Mouse (Mus musculus): ENCODE results near the gene Hoxd12. TPM values are rescaled to one million over a fixed set of nuclear protein-coding genes. Genes with fewer than 3 reads are reported as not detected.

Hoxd12 gene
- polyA plus RNA-seq, 1 experiment from 2014 or later = not detected

- WGBS = 14% methylated on average over 17 of the region's 17 CpGs
- peaks cover 98% of the 10 kb centered on the region for H3K27me3 ChIP-seq
- H3K9ac ChIP-seq = no peak overlapping the region
- H3K4me1 ChIP-seq (replicated peaks) = peaks cover 28% of the 10 kb centered on the region
- no peak overlapping the region for H3K4me2 ChIP-seq
- no peak overlapping the region for H3K4me3 ChIP-seq
- H3K9me3 ChIP-seq (replicated peaks) = no peaks in the 10 kb centered on the region
- no peak for ATAC-seq (replicated peaks; ENCODE audit: insufficient number of reproducible peaks, insufficient read depth, low FRiP score, low read depth)
- no peak overlapping the region for H3K27ac ChIP-seq
- no peaks in the 10 kb centered on the region for H3K36me3 ChIP-seq
These were observed 27.4 kb downstream of the Hoxd12 start for GRCm38 (mm10) chr2:74701949-74702819.

- Histone ChIP-seq H3K27ac (no peak overlapping the region), H3K4me3 (no peak overlapping the region), H3K9me3 (replicated peaks) (no peaks in the 10 kb centered on the region), H3K27me3 (peaks cover 98% of the 10 kb centered on the region), H3K9ac (no peak overlapping the region), H3K4me1 (replicated peaks) (peaks cover 24% of the 10 kb centered on the region), H3K4me2 (no peak overlapping the region), H3K36me3 (no peaks in the 10 kb centered on the region)
- WGBS = 31% methylated on average over 6 of the region's 6 CpGs
- no peak for ATAC-seq (replicated peaks; ENCODE audit: insufficient number of reproducible peaks, insufficient read depth, low FRiP score, low read depth)
These were observed 28.0 kb downstream of the Hoxd12 start for GRCm38 (mm10) chr2:74702820-74703219.

- no peaks in the 10 kb centered on the region for H3K36me3 ChIP-seq
- H3K9ac ChIP-seq = no peak overlapping the region
- no peak overlapping the region for H3K4me3 ChIP-seq
- ATAC-seq (replicated peaks; ENCODE audit: insufficient number of reproducible peaks, insufficient read depth, low FRiP score, low read depth) = no peak
- H3K4me1 ChIP-seq (replicated peaks) = peaks cover 19% of the 10 kb centered on the region
- 16% methylated on average over 10 of the region's 10 CpGs for WGBS
- H3K27me3 ChIP-seq = peaks cover 98% of the 10 kb centered on the region
- H3K27ac ChIP-seq = no peak overlapping the region
- H3K9me3 ChIP-seq (replicated peaks) = no peaks in the 10 kb centered on the region
- no peak overlapping the region for H3K4me2 ChIP-seq
These were observed 28.5 kb downstream of the Hoxd12 start for GRCm38 (mm10) chr2:74703317-74703716.

- no peak overlapping the region for H3K27ac ChIP-seq
- WGBS = 6% methylated on average over 26 of the region's 26 CpGs
- H3K4me3 ChIP-seq = peak overlapping the region; percentile 53; the same call in 1 of the 2 replicates
- no peak overlapping the region for H3K9ac ChIP-seq
- H3K36me3 ChIP-seq = no peaks in the 10 kb centered on the region
- peaks cover 98% of the 10 kb centered on the region for H3K27me3 ChIP-seq
- H3K4me2 ChIP-seq = 0 out of 2 replicates have a peak overlapping the region, but pooled peaks have one; percentile 90
- peaks cover 14% of the 10 kb centered on the region for H3K4me1 ChIP-seq (replicated peaks)
- no peak for ATAC-seq (replicated peaks; ENCODE audit: insufficient number of reproducible peaks, insufficient read depth, low FRiP score, low read depth)
- no peaks in the 10 kb centered on the region for H3K9me3 ChIP-seq (replicated peaks)
These were observed 29.0 kb downstream of the Hoxd12 start for GRCm38 (mm10) chr2:74703720-74704392.

- no peak for ATAC-seq (replicated peaks; ENCODE audit: insufficient number of reproducible peaks, insufficient read depth, low FRiP score, low read depth)
- peak within 1 kb of the TSS; percentile 53 for H3K4me3 ChIP-seq
- H3K27me3 ChIP-seq = peaks cover 98% of the 10 kb centered on the region
- peak within 1 kb of the TSS; percentile 46 for H3K9ac ChIP-seq
- H3K4me1 ChIP-seq (replicated peaks) = peaks cover 14% of the 10 kb centered on the region
- peak within 1 kb of the TSS; percentile 90 for H3K4me2 ChIP-seq
- WGBS = under 1% methylated on average over 40 of the region's 52 CpGs
- H3K27ac ChIP-seq = no peak within 1 kb of the TSS
- H3K36me3 ChIP-seq = no peaks in the 10 kb centered on the region
- no peaks in the 10 kb centered on the region for H3K9me3 ChIP-seq (replicated peaks)
These were observed 29.7 kb downstream of the Hoxd12 start, which contains the start of gene Hoxd8 for GRCm38 (mm10) chr2:74704393-74704998. Gene Hoxd8 (plus strand): TSS chr2:74704615.

GRCm38 (mm10) chr2:74704999-74705466 is 30.2 kb downstream of the Hoxd12 start:
- Histone ChIP-seq H3K36me3 (no peaks in the 10 kb centered on the region), H3K9ac (peak overlapping the region; percentile 46), H3K27ac (no peak overlapping the region), H3K4me2 (peak overlapping the region; percentile 90), H3K9me3 (replicated peaks) (no peaks in the 10 kb centered on the region), H3K4me3 (peak overlapping the region; percentile 53), H3K4me1 (replicated peaks) (peaks cover 14% of the 10 kb centered on the region), H3K27me3 (peaks cover 98% of the 10 kb centered on the region)
- under 1% methylated on average over 33 of the region's 66 CpGs for WGBS
- peak; percentile 47; the same call in 1 of the 2 replicates for ATAC-seq (replicated peaks; ENCODE audit: insufficient number of reproducible peaks, insufficient read depth, low FRiP score, low read depth)

- peak overlapping the region; percentile 53 for H3K4me3 ChIP-seq
- WGBS = under 1% methylated on average over 70 of the region's 85 CpGs
- peaks cover 14% of the 10 kb centered on the region for H3K4me1 ChIP-seq (replicated peaks)
These were observed 30.8 kb downstream of the Hoxd12 start for GRCm38 (mm10) chr2:74705467-74706089.

GRCm38 (mm10) chr2:74706393-74706960 is 31.7 kb downstream of the Hoxd12 start:
- H3K27ac ChIP-seq = no peak overlapping the region
- peaks cover 14% of the 10 kb centered on the region for H3K4me1 ChIP-seq (replicated peaks)
- WGBS = 3% methylated on average over 13 of the region's 13 CpGs
- peak overlapping the region; percentile 53; the same call in 1 of the 2 replicates for H3K4me3 ChIP-seq
- no peaks in the 10 kb centered on the region for H3K9me3 ChIP-seq (replicated peaks)
- no peak overlapping the region for H3K9ac ChIP-seq
- H3K4me2 ChIP-seq = no peak overlapping the region
- peaks cover 96% of the 10 kb centered on the region for H3K27me3 ChIP-seq
- H3K36me3 ChIP-seq = no peaks in the 10 kb centered on the region
- ATAC-seq (replicated peaks; ENCODE audit: insufficient number of reproducible peaks, insufficient read depth, low FRiP score, low read depth) = no peak

More at GRCm38 (mm10) chr2:74705467-74706089, 30.8 kb downstream of the Hoxd12 start:
- 0 out of 2 replicates have a peak, but pooled peaks have one; percentile 14 for ATAC-seq (replicated peaks; ENCODE audit: insufficient number of reproducible peaks, insufficient read depth, low FRiP score, low read depth)
- Histone ChIP-seq H3K27ac (no peak overlapping the region), H3K36me3 (no peaks in the 10 kb centered on the region), H3K9me3 (replicated peaks) (no peaks in the 10 kb centered on the region), H3K4me2 (peak overlapping the region; percentile 90), H3K27me3 (peaks cover 98% of the 10 kb centered on the region), H3K9ac (peak overlapping the region; percentile 46)

GRCm38 (mm10) chr2:74707599-74707998 is 32.8 kb downstream of the Hoxd12 start:
- H3K4me1 ChIP-seq (replicated peaks) = peaks cover 24% of the 10 kb centered on the region
- 16% methylated on average over 7 of the region's 7 CpGs for WGBS

GRCm38 (mm10) chr2:74708676-74709075 is 33.9 kb downstream of the Hoxd12 start:
- 15% methylated on average over 4 of the region's 4 CpGs for WGBS

More at GRCm38 (mm10) chr2:74707599-74707998, 32.8 kb downstream of the Hoxd12 start:
- Histone ChIP-seq H3K27ac (no peak overlapping the region), H3K36me3 (no peaks in the 10 kb centered on the region), H3K27me3 (peaks cover 97% of the 10 kb centered on the region), H3K9ac (no peak overlapping the region), H3K9me3 (replicated peaks) (no peaks in the 10 kb centered on the region), H3K4me2 (no peak overlapping the region), H3K4me3 (no peak overlapping the region)
- ATAC-seq (replicated peaks; ENCODE audit: insufficient number of reproducible peaks, insufficient read depth, low FRiP score, low read depth) = no peak

More at GRCm38 (mm10) chr2:74708676-74709075, 33.9 kb downstream of the Hoxd12 start:
- no peaks in the 10 kb centered on the region for H3K36me3 ChIP-seq
- H3K4me3 ChIP-seq = no peak overlapping the region
- peaks cover 24% of the 10 kb centered on the region for H3K4me1 ChIP-seq (replicated peaks)
- H3K27me3 ChIP-seq = peaks cover 97% of the 10 kb centered on the region
- no peak overlapping the region for H3K27ac ChIP-seq
- no peak overlapping the region for H3K9ac ChIP-seq
- H3K9me3 ChIP-seq (replicated peaks) = no peaks in the 10 kb centered on the region
- H3K4me2 ChIP-seq = no peak overlapping the region
- ATAC-seq (replicated peaks; ENCODE audit: insufficient number of reproducible peaks, insufficient read depth, low FRiP score, low read depth) = no peak

Measured in heart, embryonic 15.5 days (tissue).